Mouse (Mus musculus): Measurements from ENCODE around the gene Myf5. TPM values are rescaled to one million over a fixed set of nuclear protein-coding genes. Genes with fewer than 3 reads are reported as not detected.

Myf5 gene
- total RNA-seq (2021) = not detected
- long read RNA-seq, experiment 1 = 0 reads
- long read RNA-seq, experiment 2 = 0 reads

- TF ChIP-seq CTCF (conservative IDR thresholded peaks at IDR 0.05) = no peak
- DNase-seq (ENCODE audit: low spot score in 2 of 2) = no peak
- Histone ChIP-seq H3K4me3 (no peak within 1 kb of the TSS), H3K27ac (no peak within 1 kb of the TSS)
Observed at GRCm38 (mm10) chr10:107485870-107486269, at the start of gene Myf5. Gene Myf5, minus strand, starts transcription at chr10:107486134.

- TF ChIP-seq CTCF (conservative IDR thresholded peaks at IDR 0.05) = no peak
- Histone ChIP-seq H3K27ac (no peak overlapping the region), H3K4me3 (no peak overlapping the region)
- DNase-seq (ENCODE audit: low spot score in 2 of 2) = no peak
Observed at GRCm38 (mm10) chr10:107528758-107529157, 42.8 kb upstream of the Myf5 start.

- no peak for TF ChIP-seq CTCF (conservative IDR thresholded peaks at IDR 0.05)
- no peak overlapping the region for H3K27ac ChIP-seq
- no peak overlapping the region for H3K4me3 ChIP-seq
- DNase-seq (ENCODE audit: low spot score in 2 of 2) = no peak
Observed at GRCm38 (mm10) chr10:107519216-107519615, 33.3 kb upstream of the Myf5 start.

GRCm38 (mm10) chr10:107516641-107517040, 30.7 kb upstream of the Myf5 start:
- no peak for DNase-seq (ENCODE audit: low spot score in 2 of 2)
- no peak for TF ChIP-seq CTCF (conservative IDR thresholded peaks at IDR 0.05)
- Histone ChIP-seq H3K4me3 (no peak overlapping the region), H3K27ac (no peak overlapping the region)

- TF ChIP-seq CTCF (conservative IDR thresholded peaks at IDR 0.05) = no peak
- Histone ChIP-seq H3K4me3 (no peak overlapping the region), H3K27ac (no peak overlapping the region)
- no peak for DNase-seq (ENCODE audit: low spot score in 2 of 2)
Observed at GRCm38 (mm10) chr10:107514735-107515134, 28.8 kb upstream of the Myf5 start.

GRCm38 (mm10) chr10:107506397-107506796, 20.5 kb upstream of the Myf5 start:
- no peak overlapping the region for H3K4me3 ChIP-seq
- no peak for DNase-seq (ENCODE audit: low spot score in 2 of 2)
- TF ChIP-seq CTCF (conservative IDR thresholded peaks at IDR 0.05) = no peak

GRCm38 (mm10) chr10:107503430-107503829, 17.5 kb upstream of the Myf5 start:
- no peak for TF ChIP-seq CTCF (conservative IDR thresholded peaks at IDR 0.05)
- no peak overlapping the region for H3K27ac ChIP-seq
- DNase-seq (ENCODE audit: low spot score in 2 of 2) = no peak
- H3K4me3 ChIP-seq = no peak overlapping the region

More at GRCm38 (mm10) chr10:107506397-107506796, 20.5 kb upstream of the Myf5 start:
- no peak overlapping the region for H3K27ac ChIP-seq

GRCm38 (mm10) chr10:107502193-107502592, 16.3 kb upstream of the Myf5 start:
- Histone ChIP-seq H3K4me3 (no peak overlapping the region), H3K27ac (no peak overlapping the region)
- DNase-seq (ENCODE audit: low spot score in 2 of 2) = no peak
- TF ChIP-seq CTCF (conservative IDR thresholded peaks at IDR 0.05) = no peak

GRCm38 (mm10) chr10:107499656-107500055, 13.7 kb upstream of the Myf5 start:
- Histone ChIP-seq H3K27ac (no peak overlapping the region), H3K4me3 (no peak overlapping the region)
- peak in 1 of 2 experiments; percentile 39 for DNase-seq (ENCODE audit: low spot score in 2 of 2)
- TF ChIP-seq CTCF (conservative IDR thresholded peaks at IDR 0.05) = no peak

GRCm38 (mm10) chr10:107496402-107496801, 10.5 kb upstream of the Myf5 start:
- TF ChIP-seq CTCF (conservative IDR thresholded peaks at IDR 0.05) = no peak
- no peak for DNase-seq (ENCODE audit: low spot score in 2 of 2)
- Histone ChIP-seq H3K27ac (no peak overlapping the region), H3K4me3 (no peak overlapping the region)

GRCm38 (mm10) chr10:107494568-107494967, 8.6 kb upstream of the Myf5 start, which contains the start of gene Myf6:
Gene Myf6, minus strand, starts transcription at chr10:107494737.
- TF ChIP-seq CTCF (conservative IDR thresholded peaks at IDR 0.05) = no peak
- no peak within 1 kb of the TSS for H3K4me3 ChIP-seq

GRCm38 (mm10) chr10:107493580-107494474, 7.9 kb upstream of the Myf5 start:
- TF ChIP-seq CTCF (conservative IDR thresholded peaks at IDR 0.05) = no peak
- Histone ChIP-seq H3K27ac (no peak overlapping the region), H3K4me3 (peak overlapping the region; percentile 36)
- DNase-seq (ENCODE audit: low spot score in 2 of 2) = no peak

More at GRCm38 (mm10) chr10:107494568-107494967, 8.6 kb upstream of the Myf5 start, which contains the start of gene Myf6:
- DNase-seq (ENCODE audit: low spot score in 2 of 2) = no peak
- H3K27ac ChIP-seq = no peak within 1 kb of the TSS

GRCm38 (mm10) chr10:107492867-107493579, 7.1 kb upstream of the Myf5 start:
- Histone ChIP-seq H3K4me3 (peak overlapping the region; percentile 36), H3K27ac (no peak overlapping the region)
- no peak for TF ChIP-seq CTCF (conservative IDR thresholded peaks at IDR 0.05)
- no peak for DNase-seq (ENCODE audit: low spot score in 2 of 2)
